Mouse (Mus musculus) layer of hippocampus, postnatal 25 days (tissue): Measurements from ENCODE around the gene Cnnm4. TPM values are rescaled to one million over a fixed set of nuclear protein-coding genes. Genes with fewer than 3 reads are reported as not detected.
"Not testable (repeated sequence)": the region's sequence is repeated elsewhere in the genome, so short reads cannot be mapped to it uniquely, and the experiment has no call there.

Source experiments
- DNase-seq, 2 experiments: peaks; one replicate each; pipeline ENCODE4 v3.0.0; 2022; ENCODE audit warnings: mixed read lengths in 2 of 2, low spot score in 1 of 2; ENCODE audit errors: extremely low spot score in 1 of 2
- total RNA-seq, 2 experiments: library from RNA; stranded (reverse); gene quantifications; 2 replicates each; pipeline ENCODE4 v1.2.3; 2021

Gene Cnnm4
- total RNA-seq, 2 experiments from 2014 or later, result 15.8 to 17.9 TPM

GRCm38 (mm10) chr1:36536783-36537182 is 65.4 kb downstream of the Cnnm4 start, which contains the start of gene Ankrd23:
Gene Ankrd23 (minus strand): TSS chr1:36536883.
- DNase-seq, result not testable (repeated sequence)

- no peak for DNase-seq
Measured at GRCm38 (mm10) chr1:36538727-36539126, 67.3 kb downstream of the Cnnm4 start.

GRCm38 (mm10) chr1:36539186-36539585 is 67.8 kb downstream of the Cnnm4 start, which contains the start of gene Gm42417:
Gene Gm42417 (minus strand): TSS chr1:36539429.
- DNase-seq, result no peak

- DNase-seq, result no peak
Measured at GRCm38 (mm10) chr1:36540132-36540531, 68.7 kb downstream of the Cnnm4 start.

GRCm38 (mm10) chr1:36540807-36541206 is 69.4 kb downstream of the Cnnm4 start:
- DNase-seq, result no peak

GRCm38 (mm10) chr1:36541844-36542243 is 70.4 kb downstream of the Cnnm4 start:
- DNase-seq, result no peak

GRCm38 (mm10) chr1:36542925-36543324 is 71.5 kb downstream of the Cnnm4 start:
- DNase-seq, result no peak

- no peak for DNase-seq
Measured at GRCm38 (mm10) chr1:36545382-36545781, 74.0 kb downstream of the Cnnm4 start.

GRCm38 (mm10) chr1:36545845-36546600 is 74.6 kb downstream of the Cnnm4 start:
- no peak for DNase-seq

GRCm38 (mm10) chr1:36546888-36547471 is 75.6 kb downstream of the Cnnm4 start, which contains the start of gene Ankrd39:
Gene Ankrd39 (minus strand): TSS chr1:36547445.
- DNase-seq, result peak; percentile 82 to 92

- DNase-seq, result peak in 1 of 2 experiments; percentile 43
Measured at GRCm38 (mm10) chr1:36547981-36548598, 76.7 kb downstream of the Cnnm4 start.

GRCm38 (mm10) chr1:36548771-36549170 is 77.4 kb downstream of the Cnnm4 start:
- DNase-seq, result no peak

- DNase-seq, result no peak
Measured at GRCm38 (mm10) chr1:36549491-36549890, 78.1 kb downstream of the Cnnm4 start.

- no peak for DNase-seq
Measured at GRCm38 (mm10) chr1:36550075-36550863, 78.8 kb downstream of the Cnnm4 start.

GRCm38 (mm10) chr1:36551904-36552303 is 80.5 kb downstream of the Cnnm4 start:
- no peak for DNase-seq

GRCm38 (mm10) chr1:36552506-36552905 is 81.1 kb downstream of the Cnnm4 start:
- DNase-seq, result no peak

- DNase-seq, result no peak
Measured at GRCm38 (mm10) chr1:36554633-36555399, 83.4 kb downstream of the Cnnm4 start.

GRCm38 (mm10) chr1:36555798-36556395 is 84.5 kb downstream of the Cnnm4 start:
- DNase-seq, result no peak
